Mouse (Mus musculus) forebrain, postnatal 0 days (tissue): ENCODE measurements around the gene Crbn. TPM values are rescaled to one million over a fixed set of nuclear protein-coding genes. Genes with fewer than 3 reads are reported as not detected.

Experiments used
- ATAC-seq: fragments of 200-750 bp; cut with Nextera tagmentation; 2 replicates; pipeline ENCODE4 v1.8.0; 2017; ENCODE audit warnings: mild to moderate bottlenecking, moderate library complexity
- DNase-seq: peaks from one replicate; pipeline ENCODE4 v3.0.0-alpha.2; 2015
- H3K27ac ChIP-seq: fragments of 300-500 bp; sonication (generic); 2 replicates; pipeline ENCODE4 v1.5.1; 2014; ENCODE audit warnings: low read depth, mild to moderate bottlenecking, antibody characterized with exemption, low read length, moderate library complexity, mixed read lengths
- H3K27me3 ChIP-seq: fragments of 300-500 bp; sonication (generic); 2 replicates; pipeline ENCODE4 v1.6.1; 2014; ENCODE audit warnings: mild to moderate bottlenecking, low read length, mixed read lengths; ENCODE audit not compliant: insufficient read depth
- H3K36me3 ChIP-seq: fragments of 300-500 bp; sonication (generic); 2 replicates; pipeline ENCODE4 v1.6.1; 2014; ENCODE audit warnings: mild to moderate bottlenecking, moderate library complexity; ENCODE audit not compliant: insufficient read depth
- H3K4me1 ChIP-seq: fragments of 300-500 bp; sonication (generic); 2 replicates; pipeline ENCODE4 v1.6.1; 2014; ENCODE audit warnings: antibody characterized with exemption; ENCODE audit not compliant: insufficient read depth
- H3K4me2 ChIP-seq: fragments of 300-500 bp; sonication (generic); 2 replicates; pipeline ENCODE4 v1.6.1; 2014; ENCODE audit warnings: low read depth, mild to moderate bottlenecking, moderate library complexity
- H3K4me3 ChIP-seq: fragments of 300-500 bp; sonication (generic); 2 replicates; pipeline ENCODE4 v1.5.1; 2014; ENCODE audit warnings: low read depth, low read length, mixed read lengths
- H3K9ac ChIP-seq: fragments of 300-500 bp; sonication (generic); 2 replicates; pipeline ENCODE4 v1.6.1; 2014; ENCODE audit warnings: mild to moderate bottlenecking
- H3K9me3 ChIP-seq: fragments of 300-500 bp; sonication (generic); 2 replicates; pipeline ENCODE4 v1.6.1; 2016; ENCODE audit warnings: low read length
- CTCF ChIP-seq: sonication (generic); IDR thresholded peaks from 2 replicates; pipeline ENCODE4 v1.5.1; 2016; ENCODE audit warnings: antibody characterized with exemption, control low read depth, low read depth
- WGBS: fragments of 180-500 bp; shearing (Covaris S2); extraction: QIAGEN DNeasy Blood & Tissue Kit; methylation state at CpG from one replicate; pipeline ENCODE4 v1.1.7; 2014; 5-methylcytosine and 5-hydroxymethylcytosine counted together
- polyA plus RNA-seq: library from polyadenylated mRNA; unstranded; fragments of >200 nt; fragmentation: Nextera tagmentation; extraction: Ambion mirVana; gene quantifications from 2 replicates; pipeline ENCODE4 v1.2.1, GENCODE M21; 2015
- total RNA-seq: library from RNA; depleted of rRNA; stranded (reverse); fragments of >200 nt; gene quantifications from 2 replicates; pipeline ENCODE4 v1.2.3, GENCODE M21; 2014; rRNA removed

Gene Crbn
- total and polyA plus RNA-seq, 2 experiments from 2014 or later, result 53.3 to 70.9 TPM

DNA sequence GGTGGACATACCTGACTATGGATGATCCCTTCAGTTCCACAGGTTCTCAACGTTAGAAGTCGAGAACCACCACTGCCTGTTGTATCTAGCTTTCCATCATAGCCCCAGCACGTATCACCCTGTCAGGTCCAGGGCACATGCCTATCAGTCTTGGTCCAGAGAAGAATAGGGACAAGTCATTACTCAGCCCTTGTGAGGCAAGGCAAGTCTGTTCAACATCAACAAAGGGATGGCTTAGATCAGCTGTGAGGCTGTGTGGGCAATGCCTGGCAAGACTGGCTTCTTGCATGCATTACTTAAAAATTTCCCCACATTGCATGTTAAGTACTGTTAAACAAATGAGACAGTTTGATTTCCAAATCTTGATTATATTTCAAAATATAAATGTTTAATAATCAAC, 52.1 kb downstream of the Crbn start:
- Histone ChIP-seq H3K27me3 (no peaks in the 10 kb centered on the region), H3K4me3 (no peak overlapping the region), H3K4me2 (no peak overlapping the region), H3K36me3 (no peaks in the 10 kb centered on the region), H3K27ac (no peak overlapping the region), H3K9ac (no peak overlapping the region), H3K9me3 (no peaks in the 10 kb centered on the region), H3K4me1 (no peaks in the 10 kb centered on the region)
- no peak for DNase-seq
- no peak for ATAC-seq
- WGBS, result 87% methylated on average over 3 of the region's 3 CpGs
- TF ChIP-seq CTCF, result no peak

DNA sequence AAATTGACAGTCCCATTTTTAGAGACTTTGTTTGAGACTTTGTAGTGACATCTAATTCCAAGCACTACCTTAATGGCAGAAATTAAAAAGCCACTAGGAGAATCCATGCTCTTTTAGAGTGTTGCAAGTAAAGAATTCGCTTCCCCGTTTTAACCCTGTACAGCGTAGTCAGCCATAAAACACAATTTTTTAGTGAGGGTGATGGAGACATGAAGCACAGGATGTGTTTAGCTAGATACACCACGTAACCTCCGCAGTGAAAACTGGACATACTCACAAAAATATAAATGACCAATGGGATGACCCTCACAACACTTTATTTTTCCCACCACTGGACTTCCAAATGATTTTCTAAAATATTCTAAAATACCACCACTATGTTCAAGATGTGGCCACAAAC, 52.6 kb downstream of the Crbn start:
- no peak for TF ChIP-seq CTCF
- Histone ChIP-seq H3K9ac (no peak overlapping the region), H3K9me3 (no peaks in the 10 kb centered on the region), H3K4me2 (no peak overlapping the region), H3K36me3 (no peaks in the 10 kb centered on the region), H3K4me3 (no peak overlapping the region), H3K27ac (no peak overlapping the region), H3K27me3 (no peaks in the 10 kb centered on the region), H3K4me1 (no peaks in the 10 kb centered on the region)
- DNase-seq, result no peak
- no peak for ATAC-seq
- WGBS, result 96% methylated on average over 5 of the region's 5 CpGs

DNA sequence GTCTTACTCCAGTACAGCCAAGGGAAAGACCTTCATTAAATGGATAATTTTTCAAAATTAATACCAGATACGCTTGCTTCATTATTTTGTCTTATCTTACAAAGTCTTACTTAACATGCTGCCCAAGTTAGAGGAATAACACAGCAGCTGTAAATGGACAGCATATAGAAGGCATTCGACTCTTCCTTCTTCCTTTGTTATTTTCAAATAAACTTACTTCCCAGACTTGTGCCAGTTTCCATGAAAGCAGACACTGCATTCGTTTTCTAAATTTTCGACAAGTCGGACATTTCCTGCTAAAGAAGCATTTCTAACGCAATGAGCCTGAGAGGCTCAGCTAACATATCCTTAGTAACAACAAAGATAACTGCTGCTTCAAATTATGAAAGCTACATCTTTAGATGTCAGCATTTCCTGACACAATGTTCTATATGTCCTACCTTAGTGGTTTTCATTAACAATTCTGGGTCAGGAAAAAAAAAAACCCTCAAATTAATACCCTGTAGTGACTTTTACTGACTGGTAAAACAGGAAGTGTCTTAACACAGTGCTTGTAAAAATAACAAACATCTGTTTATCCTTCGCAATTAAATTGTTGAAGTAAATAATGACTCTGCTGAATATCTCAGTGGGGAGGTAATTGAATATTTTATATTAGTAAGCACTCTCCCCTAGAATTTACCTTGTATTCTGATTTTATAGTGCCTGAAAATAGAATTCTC, 54.0 kb downstream of the Crbn start:
- H3K27ac ChIP-seq, result no peak overlapping the region
- 77% methylated on average over 7 of the region's 7 CpGs for WGBS
- ATAC-seq, result no peak

DNA sequence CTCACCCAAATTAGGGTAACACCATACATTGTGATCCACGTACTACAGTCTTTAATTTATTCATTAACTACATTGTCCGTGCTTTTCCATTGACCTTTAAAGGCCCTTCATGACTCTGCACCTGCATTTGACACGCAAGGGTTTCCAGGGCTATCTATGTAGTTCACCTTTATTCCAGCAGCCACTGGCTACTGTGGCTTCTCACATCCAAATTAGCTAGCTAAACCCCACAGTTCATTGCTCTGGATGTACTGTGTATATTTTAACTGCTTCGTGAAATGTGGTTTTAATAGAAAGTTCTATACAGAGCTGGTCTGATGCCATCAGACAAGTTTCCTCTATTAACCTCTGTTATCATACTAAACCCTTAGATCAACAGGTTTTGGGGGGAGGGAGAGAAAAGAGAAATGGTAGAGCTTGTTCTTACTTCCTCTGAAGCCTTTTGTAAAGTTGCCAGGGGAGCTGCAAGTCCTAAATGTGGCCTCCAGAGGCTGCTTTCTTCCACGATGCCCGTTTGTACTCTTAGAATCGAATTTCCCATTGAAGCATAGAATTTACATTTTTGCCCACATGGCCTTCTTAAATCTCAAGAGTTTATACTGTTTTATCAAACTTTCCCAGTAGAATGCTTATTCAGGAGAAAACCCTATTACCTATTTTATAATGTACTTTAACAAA, 56.2 kb downstream of the Crbn start:
- DNase-seq (no peak), ATAC-seq (no peak)
- 72% methylated on average over 7 of the region's 7 CpGs for WGBS
- Histone ChIP-seq H3K27ac (no peak overlapping the region), H3K9me3 (no peaks in the 10 kb centered on the region), H3K4me3 (no peak overlapping the region), H3K4me2 (no peak overlapping the region), H3K36me3 (no peaks in the 10 kb centered on the region), H3K9ac (no peak overlapping the region), H3K4me1 (no peaks in the 10 kb centered on the region), H3K27me3 (no peaks in the 10 kb centered on the region)
- TF ChIP-seq CTCF, result no peak

More for the DNA sequence above, 54.0 kb downstream of the Crbn start:
- no peak overlapping the region for H3K4me2 ChIP-seq
- no peaks in the 10 kb centered on the region for H3K36me3 ChIP-seq
- H3K4me3 ChIP-seq, result no peak overlapping the region
- H3K27me3 ChIP-seq, result no peaks in the 10 kb centered on the region
- no peak overlapping the region for H3K9ac ChIP-seq
- no peaks in the 10 kb centered on the region for H3K9me3 ChIP-seq
- no peaks in the 10 kb centered on the region for H3K4me1 ChIP-seq
- DNase-seq, result no peak
- TF ChIP-seq CTCF, result no peak

DNA sequence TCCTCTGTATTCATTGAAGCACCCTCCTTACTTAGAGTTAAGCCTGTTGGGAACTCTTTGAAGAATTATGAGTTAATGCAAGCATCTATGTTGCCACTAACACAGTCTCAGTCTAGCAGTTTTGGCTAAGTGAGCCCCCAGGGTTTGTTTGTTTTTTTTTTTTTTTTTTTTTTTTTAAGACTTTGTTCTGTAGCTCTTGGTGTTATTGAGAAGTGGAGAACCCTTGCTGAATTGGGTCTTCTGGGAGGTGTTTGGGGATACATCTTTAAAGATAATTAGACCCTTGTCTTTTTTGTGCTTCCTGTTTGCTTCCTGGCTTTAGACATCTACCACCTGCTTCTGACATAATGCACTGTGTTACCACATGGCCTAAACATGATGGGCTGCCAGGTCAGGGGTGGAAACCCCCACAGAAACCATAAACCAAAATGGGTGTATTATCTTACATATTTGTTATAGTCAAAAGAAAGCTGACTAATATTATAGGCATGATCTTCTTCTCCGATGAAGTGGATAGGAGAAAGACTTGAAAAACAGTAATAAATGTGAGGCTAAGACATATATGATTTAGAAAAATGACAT, 59.5 kb downstream of the Crbn start:
- no peak for ATAC-seq
- WGBS, result 95% methylated on average over 1 of the region's 1 CpGs
- TF ChIP-seq CTCF, result no peak

DNA sequence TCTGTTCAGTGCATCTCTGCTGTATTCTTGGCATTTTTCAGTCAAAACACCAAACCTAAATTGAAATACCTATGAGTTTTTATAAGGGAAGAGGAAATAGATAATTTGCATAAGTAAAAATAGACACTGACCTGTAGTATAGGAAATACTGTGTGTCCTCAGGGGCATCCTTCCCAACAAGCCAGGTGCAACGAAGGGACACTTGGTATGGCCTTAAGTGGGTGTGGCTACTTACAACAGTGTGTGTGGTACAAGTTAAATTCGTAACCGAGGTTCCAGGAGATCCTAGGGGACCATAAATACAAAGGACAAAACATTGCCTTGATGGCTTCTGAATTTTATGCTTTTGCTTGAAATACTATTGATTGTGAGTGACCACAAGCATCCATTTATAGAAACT, 61.6 kb downstream of the Crbn start:
- no peak for DNase-seq
- H3K9ac ChIP-seq, result no peak overlapping the region
- WGBS, result 79% methylated on average over 3 of the region's 3 CpGs

More for the DNA sequence above, 59.5 kb downstream of the Crbn start:
- Histone ChIP-seq H3K27ac (no peak overlapping the region), H3K4me1 (no peaks in the 10 kb centered on the region), H3K4me3 (no peak overlapping the region), H3K4me2 (no peak overlapping the region), H3K9ac (no peak overlapping the region), H3K27me3 (no peaks in the 10 kb centered on the region), H3K36me3 (no peaks in the 10 kb centered on the region), H3K9me3 (no peaks in the 10 kb centered on the region)
- no peak for DNase-seq

DNA sequence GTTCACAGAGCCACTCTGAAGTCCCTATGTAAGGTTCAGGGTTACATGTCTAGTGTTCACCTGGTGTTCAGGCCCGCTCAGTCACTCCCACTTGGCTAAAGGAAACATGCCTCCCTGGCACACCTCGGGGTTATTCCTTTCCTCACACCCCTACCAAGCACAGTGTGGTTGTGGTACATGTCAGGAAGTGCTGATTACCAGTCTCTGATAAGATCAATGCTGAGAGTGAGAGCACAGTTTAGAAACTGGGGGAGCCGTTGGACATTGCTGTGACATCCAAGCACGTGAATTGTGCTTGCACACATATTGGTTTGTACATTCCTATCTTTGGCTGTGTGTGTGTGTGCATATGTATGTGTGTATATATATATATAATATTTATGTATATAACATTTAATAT, 67.3 kb downstream of the Crbn start:
- Histone ChIP-seq H3K4me2 (no peak overlapping the region), H3K4me3 (no peak overlapping the region), H3K36me3 (no peaks in the 10 kb centered on the region), H3K4me1 (no peaks in the 10 kb centered on the region), H3K9me3 (no peaks in the 10 kb centered on the region), H3K9ac (no peak overlapping the region), H3K27ac (no peak overlapping the region), H3K27me3 (no peaks in the 10 kb centered on the region)
- ATAC-seq, result no peak
- DNase-seq, result no peak
- TF ChIP-seq CTCF, result no peak
- 89% methylated on average over 4 of the region's 4 CpGs for WGBS

More for the DNA sequence above, 61.6 kb downstream of the Crbn start:
- Histone ChIP-seq H3K4me2 (no peak overlapping the region), H3K36me3 (no peaks in the 10 kb centered on the region), H3K4me3 (no peak overlapping the region), H3K27me3 (no peaks in the 10 kb centered on the region), H3K27ac (no peak overlapping the region), H3K9me3 (no peaks in the 10 kb centered on the region), H3K4me1 (no peaks in the 10 kb centered on the region)
- no peak for TF ChIP-seq CTCF
- no peak for ATAC-seq

Other genes starting within 250 kb of the Crbn start
- not detected in 2 replicates for gene Il5ra, start 51.0 kb downstream of the Crbn start, total RNA-seq
- gene Il5ra, start 51.0 kb downstream of the Crbn start, polyA plus RNA-seq, result 0.06 TPM in 1 of 2 replicates, not detected in the other
- gene Trnt1, start 31.0 kb downstream of the Crbn start, total RNA-seq, result 69.5 and 73.0 TPM in 2 replicates
- gene Trnt1, start 31.0 kb downstream of the Crbn start, polyA plus RNA-seq, result 53.9 and 58.2 TPM in 2 replicates